Mouse (Mus musculus) kidney, postnatal 10 days (tissue): ENCODE results near the gene Mast4.
"Not testable (repeated sequence)": the region's sequence is repeated elsewhere in the genome, so short reads cannot be mapped to it uniquely, and the experiment has no call there.

ENCODE experiments used
- DNase-seq: peaks from one replicate; pipeline ENCODE4 v3.0.0; 2021; ENCODE audit warnings: mixed read lengths

Gene Mast4

DNA sequence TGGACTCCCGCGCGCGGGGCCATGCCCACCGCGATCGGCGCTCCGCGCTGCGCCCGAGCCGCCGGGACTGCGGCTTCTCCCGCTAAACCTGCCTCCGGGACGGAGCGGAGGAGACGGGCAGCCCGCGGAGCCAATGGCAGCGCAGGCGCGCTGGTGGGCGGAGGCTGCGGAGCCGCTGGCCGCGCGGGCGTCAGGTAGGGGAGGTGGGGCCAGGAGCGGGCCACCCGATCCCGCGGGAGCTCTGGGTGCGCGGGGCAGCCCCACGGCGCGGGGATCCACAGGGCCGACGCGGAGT is at the start of gene Mast4:
Gene Mast4, minus strand, starts transcription at position 106 of the 295 bp plus-strand sequence.
- DNase-seq = peak; percentile 96

DNA sequence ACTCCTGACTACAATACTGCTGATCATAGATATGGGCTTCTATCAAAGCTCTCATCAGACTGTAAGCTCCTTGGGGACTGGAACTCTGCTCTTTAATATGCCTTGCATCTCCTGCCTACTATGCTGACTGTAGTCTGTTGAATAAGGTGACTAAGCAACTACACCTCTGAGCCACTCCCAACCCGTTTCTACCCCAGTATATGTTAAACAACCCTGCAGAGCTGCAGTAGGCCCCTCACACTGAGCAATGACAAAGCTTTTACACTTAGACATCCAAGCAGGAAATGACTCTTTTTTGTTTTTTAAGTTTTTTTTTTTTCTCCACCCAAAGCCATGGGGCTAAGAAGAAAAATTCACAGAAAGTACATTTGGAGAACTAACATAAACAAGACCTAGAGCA is 40.2 kb upstream of the Mast4 start:
- no peak for DNase-seq

DNA sequence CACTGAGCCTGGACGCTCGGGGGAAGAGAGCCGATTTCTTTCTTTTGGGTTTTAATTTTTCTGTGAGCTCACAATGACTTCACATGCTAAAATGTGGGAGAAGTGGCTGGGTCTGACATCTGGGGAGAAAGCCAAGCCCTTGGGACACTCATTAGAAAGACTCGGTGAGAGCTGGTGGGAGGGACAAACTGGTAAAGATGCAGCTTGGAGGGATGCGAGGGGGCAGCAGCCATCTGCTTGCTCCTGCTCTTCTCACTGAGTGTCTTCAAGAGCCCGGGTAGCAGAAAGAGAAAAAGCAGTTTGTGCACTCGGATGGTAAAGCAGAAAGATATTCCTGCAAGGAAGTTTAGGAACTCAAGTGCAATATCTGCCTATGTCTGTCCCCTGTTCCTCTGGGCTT is 34.9 kb upstream of the Mast4 start:
- DNase-seq = no peak

DNA sequence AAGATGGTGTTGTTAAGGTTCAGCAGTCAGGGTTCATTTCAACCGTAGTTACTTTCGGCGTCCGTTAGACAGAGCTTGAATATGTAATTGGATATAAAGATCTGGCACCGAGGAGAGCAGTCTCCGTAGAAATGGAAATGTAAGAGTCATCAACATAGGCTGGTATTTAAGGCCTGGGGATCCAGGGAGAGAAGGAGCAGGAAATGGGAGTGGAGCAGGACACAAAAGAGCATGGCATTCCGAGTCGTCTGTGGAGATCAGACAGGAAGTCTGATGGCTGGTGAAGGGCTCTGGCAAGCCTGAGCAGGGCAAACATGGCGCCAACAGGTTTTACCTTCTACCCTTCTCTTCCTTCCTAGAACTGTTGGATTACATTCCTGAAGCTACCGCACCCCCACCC is 28.9 kb upstream of the Mast4 start:
- DNase-seq = no peak

DNA sequence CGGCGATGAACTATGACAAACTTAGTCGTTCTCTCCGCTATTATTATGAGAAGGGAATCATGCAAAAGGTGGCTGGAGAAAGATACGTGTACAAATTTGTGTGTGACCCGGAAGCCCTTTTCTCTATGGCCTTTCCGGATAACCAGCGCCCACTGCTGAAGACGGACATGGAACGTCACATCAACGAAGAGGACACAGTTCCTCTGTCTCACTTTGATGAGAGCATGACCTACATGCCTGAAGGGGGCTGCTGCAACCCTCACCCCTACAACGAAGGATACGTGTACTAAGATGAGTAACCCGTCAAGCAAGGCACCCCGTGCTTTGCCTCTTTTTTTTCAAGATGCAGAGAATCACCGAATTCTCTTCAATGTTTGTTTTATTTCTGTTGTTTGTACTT is 23.1 kb upstream of the Mast4 start:
- DNase-seq = not testable (repeated sequence)

DNA sequence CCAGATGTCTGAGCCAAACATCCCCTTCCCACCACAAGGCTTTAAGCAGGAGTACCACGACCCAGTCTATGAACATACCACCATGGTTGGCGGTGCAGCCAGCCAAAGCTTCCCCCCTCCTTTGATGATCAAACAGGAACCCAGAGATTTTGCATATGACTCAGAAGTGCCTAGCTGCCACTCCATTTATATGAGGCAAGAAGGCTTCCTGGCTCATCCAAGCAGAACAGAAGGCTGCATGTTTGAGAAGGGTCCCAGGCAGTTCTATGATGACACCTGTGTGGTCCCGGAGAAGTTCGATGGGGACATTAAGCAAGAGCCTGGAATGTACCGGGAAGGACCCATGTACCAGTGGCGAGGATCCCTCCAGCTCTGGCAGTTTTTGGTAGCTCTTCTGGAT is 22.6 kb upstream of the Mast4 start:
- DNase-seq = not testable (repeated sequence)

DNA sequence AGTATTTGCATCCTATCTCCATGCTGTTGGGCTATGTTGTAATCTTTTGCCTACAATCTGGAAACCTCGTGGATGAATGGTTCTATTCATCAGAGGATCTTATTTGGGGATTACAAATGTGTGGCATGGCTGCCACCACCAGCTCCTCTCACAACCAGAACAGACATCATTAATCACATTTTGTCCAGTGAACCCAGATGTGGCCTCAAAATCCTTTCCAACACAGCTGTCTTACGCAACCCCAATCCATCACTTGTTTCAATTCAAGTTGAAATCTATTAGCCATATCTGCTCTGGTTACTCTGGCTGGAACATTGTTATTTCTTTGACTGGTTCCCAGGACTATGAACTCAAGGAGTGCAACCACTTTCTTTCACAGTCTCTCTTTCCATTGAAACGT is 20.4 kb upstream of the Mast4 start:
- no peak for DNase-seq

DNA sequence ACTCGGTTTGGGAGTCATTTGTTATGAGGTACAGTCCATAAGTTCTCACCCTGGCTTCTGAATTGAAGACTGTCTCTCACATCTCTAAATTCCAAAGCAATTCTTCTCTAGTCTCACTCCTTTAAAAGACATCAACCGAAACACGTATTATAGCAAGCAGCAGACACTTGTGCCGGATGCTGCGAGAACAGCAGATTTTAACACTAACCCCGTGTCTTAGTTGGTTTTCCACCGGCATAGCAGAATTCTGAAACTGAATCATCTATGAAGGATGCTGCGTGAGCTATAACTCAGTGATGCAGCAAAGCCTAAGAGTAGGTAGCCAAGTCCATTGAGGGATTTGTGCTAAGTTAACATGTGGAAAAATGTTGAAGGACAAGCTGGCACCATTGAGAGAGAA is 10.5 kb upstream of the Mast4 start:
- no peak for DNase-seq

DNA sequence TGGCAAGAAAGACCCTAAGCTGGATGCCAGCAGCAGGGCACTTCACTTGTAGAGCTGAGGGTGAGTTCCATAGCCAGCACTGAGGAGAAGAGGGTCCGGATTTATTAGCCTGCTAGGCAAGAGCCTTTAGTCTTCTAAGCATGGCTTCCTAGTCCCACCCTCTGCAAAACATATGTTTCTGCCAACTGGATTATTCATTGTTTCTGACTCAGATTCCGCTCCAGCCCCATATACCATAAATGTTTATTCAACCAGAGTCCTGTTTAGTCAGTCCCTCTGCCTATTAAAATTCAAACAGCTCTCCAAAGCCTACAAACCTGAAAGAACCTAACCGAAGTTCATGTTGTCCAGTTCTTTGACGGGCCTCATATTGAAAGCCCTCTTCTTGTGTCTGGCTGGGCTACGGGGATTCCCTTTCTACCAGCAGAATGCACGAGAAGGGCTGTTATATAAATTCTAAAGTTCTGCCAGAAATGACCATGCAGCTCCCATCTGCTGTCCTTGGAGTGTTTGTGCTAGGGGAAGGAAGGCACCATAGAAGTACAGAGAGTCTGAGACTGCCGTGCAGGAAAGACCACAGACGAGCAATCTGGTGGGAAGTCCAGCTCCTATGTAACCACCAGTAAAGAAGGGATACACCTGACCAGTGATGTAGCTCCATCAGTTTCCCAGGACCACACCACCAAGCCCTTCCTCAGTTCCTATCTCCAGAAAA is 9.9 kb upstream of the Mast4 start:
- no peak for DNase-seq

DNA sequence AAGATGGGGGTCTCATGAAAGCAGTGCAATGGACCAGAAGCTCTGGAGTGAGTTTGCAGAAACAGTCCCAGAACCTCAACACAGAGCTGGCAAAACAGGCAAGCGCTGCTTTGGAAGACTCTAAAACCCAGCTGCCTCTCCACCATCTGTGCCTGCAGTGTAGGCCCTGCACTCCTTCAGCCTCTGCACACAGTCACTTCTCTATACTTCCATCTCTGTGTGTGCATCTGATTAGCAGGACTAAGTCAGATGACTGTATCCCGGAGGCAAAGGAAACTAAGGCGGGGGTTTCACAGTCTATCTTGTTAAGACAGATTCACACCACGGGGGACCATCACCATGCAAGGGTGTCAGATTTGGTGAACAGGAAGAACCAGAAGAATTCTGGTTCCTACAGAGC is 6.7 kb upstream of the Mast4 start:
- DNase-seq = no peak

DNA sequence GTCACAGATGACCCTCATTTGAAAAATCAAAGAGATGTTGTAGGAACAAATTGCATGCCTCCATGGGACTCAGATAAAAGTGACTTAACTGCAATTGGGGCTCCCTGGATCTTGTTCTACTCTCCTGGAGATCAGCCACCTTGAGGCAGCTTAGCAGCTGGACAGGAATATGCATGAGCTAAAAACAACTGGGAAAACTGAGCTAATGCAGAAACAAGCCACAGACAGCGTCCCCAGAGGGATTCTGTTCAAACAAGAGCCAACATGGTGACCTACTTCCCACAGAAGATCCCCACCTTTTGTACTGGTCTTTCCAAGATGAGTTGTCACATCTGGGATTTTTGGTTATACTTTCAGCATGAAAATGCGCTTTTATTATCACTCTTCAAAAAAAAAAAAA is 4.3 kb upstream of the Mast4 start:
- DNase-seq = no peak

DNA sequence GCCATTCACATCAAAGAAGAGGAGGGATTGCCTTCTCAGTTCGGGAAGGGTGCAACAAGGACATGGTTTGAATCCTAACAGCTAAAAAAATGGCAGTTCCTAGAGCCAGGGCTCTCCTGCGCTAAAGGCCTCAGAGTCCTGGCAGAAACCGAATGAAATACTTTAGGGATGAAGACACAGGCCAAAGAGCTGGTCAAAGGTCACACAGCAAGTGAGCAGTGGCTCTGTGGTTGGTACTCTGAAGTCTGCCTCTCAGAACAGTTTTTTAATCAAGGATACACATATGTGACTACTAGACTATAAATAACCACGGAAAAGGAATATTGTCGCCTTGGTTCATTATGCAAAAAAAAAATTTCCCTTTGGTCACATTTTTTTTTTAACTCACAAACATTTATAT is 1.9 kb upstream of the Mast4 start:
- no peak for DNase-seq

DNA sequence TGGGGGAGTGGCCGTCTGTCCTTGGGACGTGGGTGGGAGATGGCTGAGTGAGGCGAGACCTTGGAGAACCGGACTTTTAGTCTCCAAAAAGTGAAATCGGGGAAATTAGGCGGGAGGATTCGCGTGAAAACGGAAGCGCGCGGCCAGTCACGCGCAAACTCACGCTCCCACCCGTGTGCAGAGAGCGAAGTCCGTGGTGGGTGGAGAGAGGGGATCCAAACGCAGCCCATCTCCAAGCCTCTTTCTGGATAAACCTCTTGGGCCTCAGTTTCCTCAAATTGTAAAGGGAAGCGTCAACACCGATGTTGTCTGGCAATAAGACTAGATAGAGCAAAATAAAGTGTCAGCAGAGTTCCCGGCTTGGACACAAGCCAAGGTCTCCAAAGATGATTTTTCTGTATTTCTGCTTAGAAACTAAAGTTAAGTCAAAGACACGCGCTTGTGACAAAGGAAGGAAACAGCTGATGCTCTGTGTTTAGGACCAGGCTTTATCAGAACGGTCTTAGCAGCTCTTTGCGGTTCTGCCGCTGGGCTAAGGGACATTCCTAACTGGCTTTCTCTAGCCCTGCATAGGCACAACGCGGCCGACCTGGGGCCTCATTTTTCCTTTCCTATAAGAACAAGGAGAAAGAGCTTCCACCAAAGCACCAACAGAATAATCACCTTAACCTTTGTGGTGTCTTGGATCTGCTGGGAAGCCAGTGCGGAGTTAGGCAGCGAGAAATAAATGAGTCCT is 594 bp upstream of the Mast4 start:
- DNase-seq = peak; percentile 34

DNA sequence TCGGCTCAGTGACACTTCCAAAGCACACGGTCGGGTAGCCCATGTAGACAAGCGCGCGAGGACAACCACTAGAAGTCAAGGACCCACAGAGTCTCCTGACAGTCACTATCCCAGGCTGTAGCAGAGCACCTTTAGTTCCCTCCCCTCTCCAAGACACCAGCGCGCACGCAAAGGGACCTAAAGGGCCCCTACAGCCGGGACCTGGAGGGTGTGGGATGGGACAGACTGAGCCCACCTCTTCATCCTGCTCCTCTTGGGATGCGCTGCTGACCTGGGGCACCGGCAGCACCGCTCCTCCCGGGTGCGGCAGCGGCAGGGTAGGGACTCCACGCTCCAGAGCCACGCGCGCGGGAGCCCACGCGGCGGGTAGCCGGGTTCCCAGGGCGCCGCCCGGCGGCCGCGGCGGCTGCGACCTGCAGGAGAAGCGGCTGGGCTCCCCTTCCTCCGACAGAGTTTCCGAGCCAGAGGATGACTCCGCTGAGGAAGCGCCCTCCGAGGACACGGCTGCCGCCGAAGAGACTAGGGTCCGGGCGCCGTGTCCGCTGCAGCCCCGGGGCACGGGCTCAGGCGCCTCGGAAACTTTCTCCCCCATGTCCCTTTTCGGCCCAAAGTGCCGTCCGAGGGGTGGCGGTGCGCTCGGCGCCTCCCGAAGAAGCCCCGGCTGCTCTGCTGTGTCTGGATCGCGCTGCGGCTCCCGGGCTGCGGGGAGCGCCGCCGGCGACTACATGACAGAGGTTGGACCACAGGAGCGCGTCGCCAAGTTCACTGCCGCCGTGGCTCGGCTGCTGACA is 501 bp downstream of the Mast4 start:
- peak; percentile 69 for DNase-seq

DNA sequence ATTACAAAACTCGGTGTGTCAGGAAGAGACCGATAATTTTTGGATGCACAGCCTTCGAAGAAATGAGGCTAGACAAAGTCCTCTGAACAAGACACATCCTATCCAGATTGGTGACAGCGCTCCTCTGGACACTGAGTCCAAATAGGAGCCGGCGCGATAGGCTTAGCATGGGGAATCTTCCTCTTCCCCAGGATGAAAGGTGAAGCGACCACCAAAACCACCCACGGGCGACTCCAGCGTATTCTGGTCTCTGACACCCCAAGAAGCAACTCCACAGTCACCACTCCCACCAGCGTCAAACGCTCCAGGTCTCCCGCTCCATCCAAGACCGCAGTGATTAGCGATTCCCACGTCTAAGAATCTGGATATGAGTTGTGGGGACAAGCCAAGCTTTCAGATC is 1.1 kb downstream of the Mast4 start:
- no peak for DNase-seq

DNA sequence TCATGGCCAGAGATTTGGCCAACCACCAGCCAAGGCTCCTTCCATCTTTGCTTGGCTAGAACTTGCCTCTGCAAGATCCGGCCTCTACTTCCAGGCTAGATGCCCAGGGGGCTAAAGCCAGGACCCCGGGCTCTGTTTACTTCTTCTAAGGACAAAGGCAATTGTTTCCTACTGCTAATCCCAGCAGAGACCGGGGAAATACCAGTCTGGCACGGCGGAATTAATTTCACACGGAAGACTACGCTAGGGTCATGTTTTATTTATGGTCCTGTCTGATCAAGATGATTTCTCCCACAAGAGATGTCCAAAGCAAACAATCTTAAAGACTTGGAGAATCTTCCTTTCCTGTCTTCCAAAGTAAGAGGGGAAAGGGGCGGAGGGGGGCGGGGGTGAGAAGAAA is 1.6 kb downstream of the Mast4 start:
- no peak for DNase-seq

DNA sequence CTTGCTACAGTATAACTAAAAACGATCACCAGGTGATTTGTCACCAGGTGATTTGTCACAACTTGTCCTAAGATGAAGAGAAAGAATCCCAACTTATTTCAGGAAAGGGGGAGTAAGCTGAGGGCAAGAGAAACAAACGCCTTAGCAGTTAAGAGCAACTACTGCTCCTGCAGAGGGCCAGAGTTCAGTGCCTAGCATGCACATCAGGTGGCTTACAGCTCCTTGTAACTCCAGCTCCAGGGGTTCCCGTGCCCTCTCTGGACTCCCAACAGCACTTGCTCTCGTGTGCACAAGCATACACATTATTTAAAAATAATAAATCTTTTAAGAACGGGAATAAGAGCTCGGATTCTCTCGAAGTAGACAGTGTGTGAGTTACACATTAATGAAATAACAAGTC is 3.2 kb downstream of the Mast4 start:
- DNase-seq = peak; percentile 34

DNA sequence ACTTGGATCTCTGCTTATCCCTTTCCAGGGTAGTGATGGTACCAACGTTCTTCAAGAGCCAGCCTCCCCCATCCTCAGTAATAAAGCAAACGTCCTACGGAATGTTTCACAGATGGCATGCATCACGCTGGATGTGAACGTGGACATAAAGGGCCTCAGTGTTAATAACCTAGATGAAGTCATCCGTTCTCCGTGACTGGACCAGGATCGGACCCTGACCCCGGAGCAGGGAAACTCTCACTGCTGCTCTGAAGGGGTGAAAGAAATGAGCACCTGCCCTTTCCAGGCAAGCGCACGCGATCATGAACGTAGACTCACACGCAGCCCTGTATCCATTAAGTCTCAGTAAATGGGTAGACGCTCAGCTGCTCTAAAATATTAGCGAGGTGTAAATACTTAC is 6.0 kb downstream of the Mast4 start:
- peak; percentile 35 for DNase-seq

DNA sequence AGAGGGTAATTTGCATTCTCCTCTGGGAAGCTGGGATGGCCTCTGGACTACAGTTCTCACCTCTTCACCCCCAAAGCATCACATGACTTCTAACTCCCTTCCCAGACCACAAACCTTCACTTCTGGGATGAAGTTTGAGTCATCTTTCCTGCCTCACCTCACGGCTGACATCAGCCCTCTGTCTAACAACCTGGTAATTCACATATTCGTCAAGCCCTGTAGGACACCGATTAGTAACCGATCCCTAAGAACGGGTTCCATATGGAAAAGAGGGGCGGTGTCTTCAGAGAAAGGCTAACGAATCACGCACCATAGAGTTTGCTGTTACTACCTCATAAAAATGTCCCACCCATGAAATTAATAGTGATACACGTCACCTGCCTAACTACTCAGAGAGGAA is 6.5 kb downstream of the Mast4 start:
- no peak for DNase-seq

DNA sequence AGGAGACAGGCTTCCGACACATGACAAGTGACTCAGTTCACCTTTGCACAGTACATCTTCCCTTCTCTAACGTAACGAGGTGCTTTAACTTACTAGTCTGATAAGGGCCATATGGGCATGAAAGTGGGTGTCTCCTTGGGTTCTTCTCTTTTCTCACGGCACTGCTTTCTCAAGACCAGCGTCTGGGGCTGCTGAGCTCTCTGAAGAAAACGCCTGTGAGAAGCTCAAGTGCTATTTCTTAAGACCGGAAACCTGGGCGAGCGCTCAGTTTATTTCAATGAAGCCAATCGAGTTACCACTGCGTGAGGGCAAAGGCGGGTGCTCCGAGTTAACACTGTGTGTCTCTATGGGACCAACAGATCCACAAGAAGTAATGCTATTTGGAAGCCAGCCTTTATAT is 8.1 kb downstream of the Mast4 start:
- no peak for DNase-seq

DNA sequence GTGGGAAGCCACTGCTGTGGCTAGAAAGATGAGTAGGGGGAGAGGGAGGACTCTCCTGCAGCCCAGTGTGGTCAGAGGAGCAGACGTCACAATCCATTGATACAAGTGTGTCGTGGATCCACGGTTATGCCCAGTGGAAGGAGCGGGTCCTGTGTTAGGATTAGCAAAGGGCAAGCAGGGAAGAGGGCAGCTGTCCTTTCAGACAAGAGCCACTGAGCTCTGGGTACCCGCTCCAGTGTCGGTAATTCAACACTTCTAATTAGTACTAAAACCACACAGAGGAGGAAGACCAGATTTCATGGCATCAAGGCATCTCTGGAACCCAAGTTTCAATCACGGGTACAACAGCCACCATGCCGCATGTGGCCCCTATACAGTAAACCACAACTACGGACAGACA is 14.4 kb downstream of the Mast4 start:
- DNase-seq = no peak

DNA sequence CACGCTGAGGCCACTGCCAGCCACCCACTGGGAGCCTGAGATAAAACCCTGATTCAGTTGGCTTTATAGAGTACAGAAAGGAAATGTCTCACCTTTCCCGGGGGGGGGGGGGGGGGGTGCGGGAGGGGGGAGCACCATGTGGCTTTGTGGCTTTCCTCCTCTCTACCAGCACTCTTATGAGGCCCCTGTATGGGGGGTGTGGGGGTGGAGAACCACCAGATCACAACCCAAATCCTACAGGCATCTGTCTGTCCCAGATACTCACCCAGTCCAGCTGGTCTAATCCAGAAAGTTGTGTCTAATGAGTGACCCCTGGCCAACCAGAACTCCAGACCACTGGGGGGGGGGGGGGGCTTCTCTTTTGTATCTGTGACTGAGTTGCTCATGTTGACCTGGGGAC is 15.0 kb downstream of the Mast4 start:
- DNase-seq = no peak

DNA sequence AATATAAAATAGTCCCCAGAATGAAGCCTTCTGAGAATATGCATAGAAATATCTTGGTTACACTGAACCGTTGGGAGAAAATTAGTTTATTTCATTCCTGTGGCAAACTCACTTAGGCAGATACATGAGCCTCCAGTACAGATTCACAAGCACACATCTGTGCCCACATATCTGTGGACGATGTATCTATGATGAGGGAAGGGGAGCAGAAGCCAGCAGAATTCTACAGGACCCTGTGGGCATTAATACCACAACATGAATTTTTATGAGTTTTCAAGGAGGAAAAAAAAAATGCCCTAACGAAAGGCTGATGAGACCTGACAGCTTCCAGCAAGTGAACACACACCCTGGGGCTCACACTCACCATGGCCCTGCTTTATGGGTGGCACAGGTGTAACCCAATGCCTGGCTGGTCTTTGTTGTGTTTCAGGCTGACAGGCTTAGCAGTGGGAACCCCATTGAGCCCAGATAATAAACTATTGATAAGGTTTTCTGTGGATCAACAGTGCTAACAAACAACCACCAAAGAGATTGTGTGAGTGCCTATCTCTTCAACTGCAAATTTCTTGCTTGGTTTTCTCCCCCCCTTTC is 17.4 kb downstream of the Mast4 start:
- no peak for DNase-seq
